Mouse (Mus musculus): Measurements from ENCODE around the gene Zfp422. TPM values are rescaled to one million over a fixed set of nuclear protein-coding genes. Genes with fewer than 3 reads are reported as not detected.

The Zfp422 gene
- total and polyA plus RNA-seq, 3 experiments: 11.9 to 33.4 (median 33.2) TPM

DNA sequence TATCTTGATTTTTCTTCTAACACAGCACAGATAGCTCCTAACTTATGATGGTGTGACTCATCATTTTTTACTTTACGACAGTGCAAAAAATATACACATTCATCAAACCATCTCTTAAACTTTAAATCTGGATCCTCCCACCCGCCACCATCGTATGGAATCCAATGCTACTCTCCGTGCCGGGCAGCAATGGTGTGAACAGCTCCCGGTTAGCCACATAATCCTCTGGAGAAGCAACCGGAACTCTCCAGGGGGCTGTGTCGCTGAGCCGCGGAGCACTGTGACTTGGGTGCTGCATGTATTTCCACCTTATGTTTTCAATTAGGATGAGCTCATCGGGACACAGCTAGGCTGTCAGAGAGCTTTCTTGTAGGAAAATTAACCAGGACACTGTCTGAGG is 14.1 kb upstream of the Zfp422 start:
- Histone ChIP-seq H3K27me3 (replicated peaks) (no peaks in the 10 kb centered on the region), H3K9me3 (replicated peaks; ENCODE audit: low read length) (no peaks in the 10 kb centered on the region), H3K4me1 (ENCODE audit: control insufficient read depth in 1 of 2, insufficient read depth in 2 of 2) (no peaks in the 10 kb centered on the region), H3K4me2 (ENCODE audit: insufficient read depth, low read depth, poor library complexity, severe bottlenecking) (no peak overlapping the region), H3K79me2 (replicated peaks; ENCODE audit: control insufficient read depth, extremely low read depth, insufficient read depth, poor library complexity, severe bottlenecking) (no peaks in the 10 kb centered on the region), H3K36me3 (replicated peaks in 1 of 2; ENCODE audit: control insufficient read depth in 1 of 2, insufficient read depth in 1 of 2, low read length in 1 of 2) (peaks cover 94 to 100% of the 10 kb centered on the region in 2 experiments), H3K4me3 (replicated peaks in 1 of 3; ENCODE audit: low read depth in 2 of 3, low read length in 2 of 3, poor library complexity in 1 of 3) (no peak overlapping the region), H3K9ac (ENCODE audit: insufficient read depth, low read depth) (no peak overlapping the region), H3K27ac (ENCODE audit: insufficient read depth, low read depth) (no peak overlapping the region)
- dilution Hi-C loops (cut with MboI; ENCODE audit: extremely low pct_ligation_motif_present, extremely low pct_unique_long_range_greater_than_20kb, low sequenced_read_pairs) (no loop called here), in situ Hi-C loops (cut with MboI; ENCODE audit: low pct_ligation_motif_present, low pct_unique_long_range_greater_than_20kb, low sequenced_read_pairs) (no loop called here)
- TF ChIP-seq MXI1 (IDR thresholded peaks at IDR 0.05; ENCODE audit: low read depth, low read length): no peak
- no peak for TF ChIP-seq CHD2 (IDR thresholded peaks at IDR 0.05; ENCODE audit: low read length)
- no peak for TF ChIP-seq JUN (IDR thresholded peaks at IDR 0.05; ENCODE audit: insufficient read depth, low read depth, low read length)
- TF ChIP-seq MYC (IDR thresholded peaks at IDR 0.05; ENCODE audit: low read depth, low read length): no peak
- no peak for TF ChIP-seq JUND (conservative IDR thresholded peaks at IDR 0.05; ENCODE audit: low read depth, low read length)
- no peak for TF ChIP-seq GABPA (IDR thresholded peaks at IDR 0.05; ENCODE audit: insufficient replicate concordance, low read depth, low read length)
- no peak for TF ChIP-seq SIN3A (IDR thresholded peaks at IDR 0.05; ENCODE audit: low read length)
- TF ChIP-seq ZKSCAN1 (IDR thresholded peaks at IDR 0.05; ENCODE audit: borderline replicate concordance, low read depth, low read length): no peak
- TF ChIP-seq POLR2A (IDR thresholded peaks at IDR 0.05; ENCODE audit: low read depth, low read length): no peak
- TF ChIP-seq POLR2AphosphoS2 (IDR thresholded peaks at IDR 0.05; ENCODE audit: low read depth, low read length): no peak
- no peak for TF ChIP-seq NRF1 (IDR thresholded peaks at IDR 0.05; ENCODE audit: low read depth, low read length)
- TF ChIP-seq E2F4 (IDR thresholded peaks at IDR 0.05; ENCODE audit: insufficient replicate concordance, low read depth, low read length): no peak
- TF ChIP-seq TBP (conservative IDR thresholded peaks at IDR 0.05; ENCODE audit: low read depth, low read length): no peak
- no peak for TF ChIP-seq RAD21 (IDR thresholded peaks at IDR 0.05; ENCODE audit: low read depth, low read length)
- TF ChIP-seq ZNF384 (IDR thresholded peaks at IDR 0.05; ENCODE audit: low read depth, low read length): no peak
- no peak for TF ChIP-seq USF2 (conservative IDR thresholded peaks at IDR 0.05; ENCODE audit: low read depth, low read length)
- TF ChIP-seq SMC3 (IDR thresholded peaks at IDR 0.05; ENCODE audit: low read depth, low read length): no peak
- TF ChIP-seq EP300 (IDR thresholded peaks at IDR 0.05; ENCODE audit: low read length): no peak
- no peak for TF ChIP-seq HCFC1 (IDR thresholded peaks at IDR 0.05; ENCODE audit: low read depth, low read length)
- TF ChIP-seq ETS1 (conservative IDR thresholded peaks at IDR 0.05; ENCODE audit: low read depth, low read length): no peak
- no peak for DNase-seq (ENCODE audit: extremely low read depth)

DNA sequence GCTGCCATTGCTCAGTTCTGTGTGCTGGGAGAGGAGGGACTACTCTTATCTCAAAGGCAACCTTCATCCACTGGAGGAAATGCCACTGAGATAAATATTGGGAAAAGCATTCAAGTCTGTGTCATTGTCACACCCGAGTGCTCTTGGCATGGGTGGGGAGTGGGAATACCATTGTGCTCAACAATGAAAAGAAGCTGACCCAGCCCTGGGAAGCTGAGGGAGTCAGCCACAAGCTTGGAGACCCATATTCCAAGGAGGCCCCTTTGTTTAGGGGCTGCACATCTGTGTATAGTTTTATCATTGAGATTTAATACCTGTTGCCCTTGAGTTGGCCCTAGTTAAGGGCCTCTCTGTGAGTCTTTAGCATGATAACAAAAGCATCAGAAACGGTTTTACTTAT is 10.9 kb upstream of the Zfp422 start:
- no peaks in the 10 kb centered on the region for H3K9me3 ChIP-seq (replicated peaks; ENCODE audit: low read length)
- no peak overlapping the region for H3K4me2 ChIP-seq (ENCODE audit: insufficient read depth, low read depth, poor library complexity, severe bottlenecking)
- in situ Hi-C loops (cut with MboI; ENCODE audit: low pct_ligation_motif_present, low pct_unique_long_range_greater_than_20kb, low sequenced_read_pairs) (no loop called here), dilution Hi-C loops (cut with MboI; ENCODE audit: extremely low pct_ligation_motif_present, extremely low pct_unique_long_range_greater_than_20kb, low sequenced_read_pairs) (no loop called here)
- no peak for DNase-seq (ENCODE audit: extremely low read depth)
- H3K27me3 ChIP-seq (replicated peaks): no peaks in the 10 kb centered on the region
- no peaks in the 10 kb centered on the region for H3K4me1 ChIP-seq (ENCODE audit: control insufficient read depth in 1 of 2, insufficient read depth in 2 of 2)
- no peaks in the 10 kb centered on the region for H3K79me2 ChIP-seq (replicated peaks; ENCODE audit: control insufficient read depth, extremely low read depth, insufficient read depth, poor library complexity, severe bottlenecking)
- H3K27ac ChIP-seq (ENCODE audit: insufficient read depth, low read depth): no peak overlapping the region
- H3K36me3 ChIP-seq (replicated peaks in 1 of 2; ENCODE audit: control insufficient read depth in 1 of 2, insufficient read depth in 1 of 2, low read length in 1 of 2): peaks cover 93 to 100% of the 10 kb centered on the region in 2 experiments
- H3K9ac ChIP-seq (ENCODE audit: insufficient read depth, low read depth): no peak overlapping the region
- H3K4me3 ChIP-seq (replicated peaks in 1 of 3; ENCODE audit: low read depth in 2 of 3, low read length in 2 of 3, poor library complexity in 1 of 3): no peak overlapping the region
- no peak for TF ChIP-seq SIN3A (IDR thresholded peaks at IDR 0.05; ENCODE audit: low read length)
- TF ChIP-seq POLR2A (IDR thresholded peaks at IDR 0.05; ENCODE audit: low read depth, low read length): no peak
- TF ChIP-seq MYC (IDR thresholded peaks at IDR 0.05; ENCODE audit: low read depth, low read length): no peak
- no peak for TF ChIP-seq MAFK (IDR thresholded peaks at IDR 0.05; ENCODE audit: insufficient replicate concordance, low read length)

Data from CH12.LX (cell line).